Mouse (Mus musculus): ENCODE data around the gene Gm20696. TPM values are rescaled to one million over a fixed set of nuclear protein-coding genes. Genes with fewer than 3 reads are reported as not detected.

Gene Gm20696
- polyA plus RNA-seq, 2 experiments = 2.0 to 5.9 TPM

- Histone ChIP-seq H3K4me1 (ENCODE audit: control insufficient read depth, insufficient read depth, low read length) (peaks cover 12% of the 10 kb centered on the region), H3K4me3 (replicated peaks; ENCODE audit: low read length) (no peak overlapping the region), H3K36me3 (ENCODE audit: control insufficient read depth, insufficient read depth, low read length) (peaks cover 24% of the 10 kb centered on the region), H3K9ac (ENCODE audit: low read depth, low read length, severe bottlenecking) (no peak overlapping the region), H3K9me3 (ENCODE audit: control insufficient read depth, low read length) (no peaks in the 10 kb centered on the region), H3K27me3 (ENCODE audit: control insufficient read depth, insufficient read depth, low read length) (no peaks in the 10 kb centered on the region), H3K4me2 (replicated peaks; ENCODE audit: low read depth, low read length, severe bottlenecking) (no peak overlapping the region), H3K27ac (replicated peaks; ENCODE audit: low read depth, low read length) (no peak overlapping the region)
- ATAC-seq (ENCODE audit: low FRiP score, low read depth) (no peak), DNase-seq (ENCODE audit: low spot score) (peak; percentile 26)
- WGBS = 74% methylated on average over 8 of the region's 8 CpGs
- no peak for TF ChIP-seq POLR2A (IDR thresholded peaks at IDR 0.05; ENCODE audit: borderline replicate concordance, extremely low read depth, insufficient read depth, insufficient read length)
These were observed 36.7 kb downstream of the Gm20696 start for GRCm38 (mm10) chr6:99629726-99630458.

DNA sequence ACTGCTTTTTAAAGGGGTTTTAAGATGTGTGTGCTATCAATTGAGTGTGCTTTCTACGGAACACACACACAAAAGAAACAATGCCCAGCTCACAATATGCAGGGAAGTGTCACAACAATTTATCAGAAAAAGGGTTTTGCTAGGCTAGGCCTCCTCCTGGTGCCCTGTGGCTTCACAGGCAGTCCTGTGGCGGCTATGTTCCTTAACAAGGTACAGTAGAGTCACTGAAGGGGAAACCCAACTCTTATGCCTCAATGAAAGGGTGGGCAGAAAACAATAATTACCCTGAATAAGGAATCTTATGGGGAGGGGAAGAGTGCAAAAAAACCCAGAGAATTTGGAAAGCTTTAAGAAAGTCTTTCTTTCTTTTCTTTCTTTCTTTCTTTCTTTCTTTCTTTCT is 40.2 kb downstream of the Gm20696 start:
- H3K4me1 ChIP-seq (ENCODE audit: control insufficient read depth, insufficient read depth, low read length) = peaks cover 22% of the 10 kb centered on the region
- H3K27me3 ChIP-seq (ENCODE audit: control insufficient read depth, insufficient read depth, low read length) = no peaks in the 10 kb centered on the region
- TF ChIP-seq POLR2A (IDR thresholded peaks at IDR 0.05; ENCODE audit: borderline replicate concordance, extremely low read depth, insufficient read depth, insufficient read length) = no peak
- H3K4me2 ChIP-seq (replicated peaks; ENCODE audit: low read depth, low read length, severe bottlenecking) = no peak overlapping the region
- whole genome bisulfite sequencing = 85% methylated on average over 2 of the region's 2 CpGs
- H3K36me3 ChIP-seq (ENCODE audit: control insufficient read depth, insufficient read depth, low read length) = peaks cover 16% of the 10 kb centered on the region
- no peak overlapping the region for H3K4me3 ChIP-seq (replicated peaks; ENCODE audit: low read length)
- H3K9ac ChIP-seq (ENCODE audit: low read depth, low read length, severe bottlenecking) = no peak overlapping the region
- DNase-seq (ENCODE audit: low spot score) (no peak), ATAC-seq (ENCODE audit: low FRiP score, low read depth) (no peak)
- no peaks in the 10 kb centered on the region for H3K9me3 ChIP-seq (ENCODE audit: control insufficient read depth, low read length)
- H3K27ac ChIP-seq (replicated peaks; ENCODE audit: low read depth, low read length) = no peak overlapping the region

GRCm38 (mm10) chr6:99625803-99626202 is 40.8 kb downstream of the Gm20696 start:
- no peaks in the 10 kb centered on the region for H3K9me3 ChIP-seq (ENCODE audit: control insufficient read depth, low read length)
- TF ChIP-seq POLR2A (IDR thresholded peaks at IDR 0.05; ENCODE audit: borderline replicate concordance, extremely low read depth, insufficient read depth, insufficient read length) = no peak
- H3K36me3 ChIP-seq (ENCODE audit: control insufficient read depth, insufficient read depth, low read length) = peaks cover 16% of the 10 kb centered on the region
- WGBS = 46% methylated on average over 7 of the region's 7 CpGs
- H3K27me3 ChIP-seq (ENCODE audit: control insufficient read depth, insufficient read depth, low read length) = no peaks in the 10 kb centered on the region
- H3K27ac ChIP-seq (replicated peaks; ENCODE audit: low read depth, low read length) = no peak overlapping the region
- ATAC-seq (ENCODE audit: low FRiP score, low read depth) = no peak
- H3K4me1 ChIP-seq (ENCODE audit: control insufficient read depth, insufficient read depth, low read length) = peaks cover 26% of the 10 kb centered on the region
- no peak overlapping the region for H3K4me3 ChIP-seq (replicated peaks; ENCODE audit: low read length)
- no peak overlapping the region for H3K4me2 ChIP-seq (replicated peaks; ENCODE audit: low read depth, low read length, severe bottlenecking)
- no peak for DNase-seq (ENCODE audit: low spot score)
- no peak overlapping the region for H3K9ac ChIP-seq (ENCODE audit: low read depth, low read length, severe bottlenecking)

DNA sequence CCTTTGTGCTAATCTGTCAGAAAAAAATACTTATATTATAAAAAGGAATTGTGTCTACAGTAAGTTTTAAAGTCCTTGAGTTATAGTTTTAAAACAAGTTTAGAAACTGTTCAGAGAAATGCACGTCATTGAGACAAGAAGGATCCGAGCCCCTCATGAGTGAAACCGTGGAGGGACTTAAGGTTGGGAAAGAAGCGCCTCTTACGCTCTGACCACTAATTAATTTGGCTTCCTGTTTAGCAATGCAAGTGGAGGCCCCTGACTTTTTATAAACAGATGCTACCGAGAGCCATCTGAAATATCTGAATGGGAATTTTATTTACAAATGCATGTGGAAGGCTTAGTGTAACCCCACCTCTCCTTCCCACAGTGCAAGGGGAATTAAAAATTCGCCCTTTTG is 41.3 kb downstream of the Gm20696 start:
- peaks cover 26% of the 10 kb centered on the region for H3K4me1 ChIP-seq (ENCODE audit: control insufficient read depth, insufficient read depth, low read length)
- H3K9ac ChIP-seq (ENCODE audit: low read depth, low read length, severe bottlenecking) = no peak overlapping the region
- ATAC-seq (ENCODE audit: low FRiP score, low read depth) = no peak
- H3K27me3 ChIP-seq (ENCODE audit: control insufficient read depth, insufficient read depth, low read length) = no peaks in the 10 kb centered on the region
- no peak for TF ChIP-seq POLR2A (IDR thresholded peaks at IDR 0.05; ENCODE audit: borderline replicate concordance, extremely low read depth, insufficient read depth, insufficient read length)
- WGBS = 61% methylated on average over 7 of the region's 7 CpGs
- H3K4me2 ChIP-seq (replicated peaks; ENCODE audit: low read depth, low read length, severe bottlenecking) = no peak overlapping the region
- no peak overlapping the region for H3K27ac ChIP-seq (replicated peaks; ENCODE audit: low read depth, low read length)
- no peak overlapping the region for H3K4me3 ChIP-seq (replicated peaks; ENCODE audit: low read length)
- no peaks in the 10 kb centered on the region for H3K9me3 ChIP-seq (ENCODE audit: control insufficient read depth, low read length)
- H3K36me3 ChIP-seq (ENCODE audit: control insufficient read depth, insufficient read depth, low read length) = peaks cover 16% of the 10 kb centered on the region
- DNase-seq (ENCODE audit: low spot score) = no peak

GRCm38 (mm10) chr6:99624542-99624941 is 42.1 kb downstream of the Gm20696 start:
- H3K4me1 ChIP-seq (ENCODE audit: control insufficient read depth, insufficient read depth, low read length) = peaks cover 32% of the 10 kb centered on the region
- H3K4me3 ChIP-seq (replicated peaks; ENCODE audit: low read length) = no peak overlapping the region
- H3K9me3 ChIP-seq (ENCODE audit: control insufficient read depth, low read length) = no peaks in the 10 kb centered on the region
- ATAC-seq (ENCODE audit: low FRiP score, low read depth) = no peak
- H3K27me3 ChIP-seq (ENCODE audit: control insufficient read depth, insufficient read depth, low read length) = no peaks in the 10 kb centered on the region
- no peak overlapping the region for H3K9ac ChIP-seq (ENCODE audit: low read depth, low read length, severe bottlenecking)
- H3K4me2 ChIP-seq (replicated peaks; ENCODE audit: low read depth, low read length, severe bottlenecking) = no peak overlapping the region
- peaks cover 16% of the 10 kb centered on the region for H3K36me3 ChIP-seq (ENCODE audit: control insufficient read depth, insufficient read depth, low read length)
- 90% methylated on average over 3 of the region's 3 CpGs for WGBS
- DNase-seq (ENCODE audit: low spot score) = no peak
- TF ChIP-seq POLR2A (IDR thresholded peaks at IDR 0.05; ENCODE audit: borderline replicate concordance, extremely low read depth, insufficient read depth, insufficient read length) = no peak
- no peak overlapping the region for H3K27ac ChIP-seq (replicated peaks; ENCODE audit: low read depth, low read length)
